ENCODE assay signal across 9 mouse cellular contexts in genomic region chr1:181881532-181881931, GRCm38 (mm10). TPM values are rescaled to one million over a fixed set of nuclear protein-coding genes. Genes with fewer than 3 reads are reported as not detected.
DNase-seq lines count a peak whose midpoint lies in the region; ATAC-seq and TF ChIP-seq lines count a peak whose summit lies in the region.
"Had no signal": no experiment of that assay in that cellular context is flagged by ENCODE, and none has a peak within 500 bp of the region (broad histone marks: within the 10 kb centered on the region; RNA-seq: fewer than 3 reads in every experiment).

No protein-coding gene starts in this region.

- peaks cover 3% of the 10 kb centered on the region; the same call in 1 of the 2 replicates for H3K4me1 ChIP-seq in embryonic facial prominence, embryonic 11.5 days (ENCODE audit: control insufficient read depth, insufficient read depth, low read length)
- H3K4me1 ChIP-seq in heart, embryonic 11.5 days (ENCODE audit: control insufficient read depth, insufficient read depth, low read length) = peaks cover 5% of the 10 kb centered on the region; the same call in 1 of the 2 replicates
- H3K4me1 ChIP-seq in kidney, postnatal 0 days (replicated peaks; ENCODE audit: insufficient read depth, low read length) = 0 out of 2 replicates have a peak, but pooled peaks cover 4% of the 10 kb centered on the region
- peaks cover 0 to 3% of the 10 kb centered on the region in 2 experiments; a peak in 2 of 4 replicates for H3K4me1 ChIP-seq in liver, embryonic 14.5 days (replicated peaks; ENCODE audit: control insufficient read depth in 2 of 2, insufficient read depth in 2 of 2, low read length in 1 of 2)
- no peaks in the 10 kb centered on the region for H3K4me1 ChIP-seq in stomach, postnatal 0 days (replicated peaks; ENCODE audit: control insufficient read depth, insufficient read depth)

- H3K4me3 ChIP-seq in C2C12 (ENCODE audit: insufficient read depth, poor library complexity, severe bottlenecking) = no peak overlapping the region
- no peak overlapping the region for H3K4me3 ChIP-seq in embryonic facial prominence, embryonic 11.5 days (ENCODE audit: low read depth, low read length)
- no peak overlapping the region for H3K4me3 ChIP-seq in heart, embryonic 11.5 days (ENCODE audit: low read depth, low read length)
- H3K4me3 ChIP-seq in kidney, postnatal 0 days (replicated peaks; ENCODE audit: low read depth, low read length) = no peak overlapping the region
- no peak overlapping the region for H3K4me3 ChIP-seq in liver, embryonic 14.5 days (ENCODE audit: insufficient read depth in 1 of 2, low read depth in 2 of 2, low read length in 2 of 2)
- no peak overlapping the region for H3K4me3 ChIP-seq in stomach, postnatal 0 days (ENCODE audit: low read depth, low read length)
- H3K4me3 ChIP-seq: erythroblast, embryonic 14.5 days had no signal

- no peak overlapping the region; the same call in 1 of the 2 replicates for H3K4me2 ChIP-seq in embryonic facial prominence, embryonic 11.5 days (ENCODE audit: low read depth, low read length)
- peak overlapping the region; percentile 46 for H3K4me2 ChIP-seq in heart, embryonic 11.5 days
- H3K4me2 ChIP-seq in kidney, postnatal 0 days (ENCODE audit: low read length) = no peak overlapping the region
- peak overlapping the region; percentile 27; the same call in 1 of the 2 replicates for H3K4me2 ChIP-seq in liver, embryonic 14.5 days (ENCODE audit: low read depth)
- H3K4me2 ChIP-seq in stomach, postnatal 0 days (replicated peaks; ENCODE audit: low read depth) = no peak overlapping the region

- no peaks in the 10 kb centered on the region for H3K9me3 ChIP-seq in embryonic facial prominence, embryonic 11.5 days (replicated peaks; ENCODE audit: control insufficient read depth, low read length)
- no peaks in the 10 kb centered on the region for H3K9me3 ChIP-seq in heart, embryonic 11.5 days (replicated peaks; ENCODE audit: control insufficient read depth, low read length)
- no peaks in the 10 kb centered on the region for H3K9me3 ChIP-seq in kidney, postnatal 0 days (replicated peaks; ENCODE audit: low read length)
- H3K9me3 ChIP-seq in liver, embryonic 14.5 days (ENCODE audit: control insufficient read depth, low read length) = no peaks in the 10 kb centered on the region
- no peaks in the 10 kb centered on the region for H3K9me3 ChIP-seq in stomach, postnatal 0 days (ENCODE audit: control insufficient read depth, low read length)

- DNase-seq in adipocyte (ENCODE audit: low spot score) = peak; percentile 61
- peak; percentile 69 for DNase-seq in embryonic facial prominence, embryonic 11.5 days (ENCODE audit: low spot score)
- DNase-seq in kidney, postnatal 0 days (ENCODE audit: low spot score) = peak; percentile 64
- DNase-seq in liver, embryonic 14.5 days (ENCODE audit: low read depth in 3 of 3, low spot score in 3 of 3) = peak in 2 of 3 experiments; percentile 33 to 40
- peak; percentile 85 for DNase-seq in naive thymus-derived CD4-positive, alpha-beta T cell, adult 2 months (ENCODE audit: low read depth)
- peak; percentile 82 for DNase-seq in stomach, postnatal 0 days (ENCODE audit: low spot score)

- no peaks in the 10 kb centered on the region for H3K79me3 ChIP-seq in C2C12 (ENCODE audit: low read depth)

- H3K79me2 ChIP-seq in C2C12 (ENCODE audit: control insufficient read depth, insufficient read depth) = no peaks in the 10 kb centered on the region

- no peak for ATAC-seq in embryonic facial prominence, embryonic 11.5 days (replicated peaks; ENCODE audit: insufficient number of reproducible peaks, low FRiP score, low TSS enrichment, low read depth)
- ATAC-seq in heart, embryonic 11.5 days (replicated peaks; ENCODE audit: insufficient number of reproducible peaks, low FRiP score, low TSS enrichment) = peak; percentile 43; the same call in 1 of the 2 replicates
- no peak for ATAC-seq in kidney, postnatal 0 days (replicated peaks; ENCODE audit: low FRiP score, low read depth)
- peak; percentile 40 for ATAC-seq in liver, embryonic 14.5 days (ENCODE audit: insufficient read depth)
- ATAC-seq in stomach, postnatal 0 days (ENCODE audit: low FRiP score, low TSS enrichment) = peak; percentile 67

- no peaks in the 10 kb centered on the region for H3K27me3 ChIP-seq in C2C12 (ENCODE audit: control insufficient read depth, insufficient read depth, insufficient read length)
- H3K27me3 ChIP-seq in embryonic facial prominence, embryonic 11.5 days (ENCODE audit: control insufficient read depth, insufficient read depth, low read length) = no peaks in the 10 kb centered on the region
- H3K27me3 ChIP-seq in heart, embryonic 11.5 days (ENCODE audit: control insufficient read depth, insufficient read depth, low read length) = no peaks in the 10 kb centered on the region
- no peaks in the 10 kb centered on the region for H3K27me3 ChIP-seq in kidney, postnatal 0 days (ENCODE audit: insufficient read depth, low read length)
- H3K27me3 ChIP-seq in liver, embryonic 14.5 days (ENCODE audit: control insufficient read depth, insufficient read depth, low read length) = no peaks in the 10 kb centered on the region
- no peaks in the 10 kb centered on the region for H3K27me3 ChIP-seq in stomach, postnatal 0 days (ENCODE audit: control insufficient read depth, insufficient read depth, low read length)

- WGBS in embryonic facial prominence, embryonic 11.5 days = 30% methylated on average over 8 of the region's 8 CpGs
- WGBS in heart, embryonic 11.5 days (ENCODE audit: insufficient replicate concordance) = 17% methylated on average over 8 of the region's 8 CpGs
- 26% methylated on average over 8 of the region's 8 CpGs for WGBS in kidney, postnatal 0 days
- WGBS in liver, embryonic 14.5 days (ENCODE audit: insufficient replicate concordance) = 20% methylated on average over 8 of the region's 8 CpGs
- 19% methylated on average over 8 of the region's 8 CpGs for WGBS in stomach, postnatal 0 days

- peak; percentile 64 for TF ChIP-seq CTCF in C2C12 (IDR thresholded peaks at IDR 0.05; ENCODE audit: control insufficient read depth, insufficient read depth, insufficient read length)
- peak; percentile 73 for TF ChIP-seq CTCF in kidney, postnatal 0 days (IDR thresholded peaks at IDR 0.05; ENCODE audit: low read depth)
- TF ChIP-seq CTCF in liver, embryonic 14.5 days (IDR thresholded peaks at IDR 0.05; ENCODE audit: low read depth) = peak; percentile 94
- peak; percentile 86 for TF ChIP-seq CTCF in stomach, postnatal 0 days (IDR thresholded peaks at IDR 0.05; ENCODE audit: low read depth)

- H3ac ChIP-seq in C2C12 (ENCODE audit: control insufficient read depth, insufficient read length, low read depth) = no peak overlapping the region

- H3K9ac ChIP-seq in embryonic facial prominence, embryonic 11.5 days (replicated peaks; ENCODE audit: low read length) = no peak overlapping the region
- no peak overlapping the region for H3K9ac ChIP-seq in heart, embryonic 11.5 days (ENCODE audit: low read depth, low read length)
- no peak overlapping the region for H3K9ac ChIP-seq in kidney, postnatal 0 days (ENCODE audit: low read depth, low read length)
- H3K9ac ChIP-seq in liver, embryonic 14.5 days (replicated peaks) = no peak overlapping the region
- H3K9ac ChIP-seq in stomach, postnatal 0 days (ENCODE audit: low read length) = 0 out of 2 replicates have a peak overlapping the region, but pooled peaks have one; percentile 18

- H3K36me3 ChIP-seq in C2C12 (ENCODE audit: control insufficient read depth, insufficient read depth) = no peaks in the 10 kb centered on the region
- H3K36me3 ChIP-seq in embryonic facial prominence, embryonic 11.5 days (replicated peaks; ENCODE audit: control insufficient read depth, insufficient read depth, low read depth, low read length) = no peaks in the 10 kb centered on the region
- no peaks in the 10 kb centered on the region for H3K36me3 ChIP-seq in heart, embryonic 11.5 days (ENCODE audit: control insufficient read depth, insufficient read depth, low read length)
- no peaks in the 10 kb centered on the region for H3K36me3 ChIP-seq in kidney, postnatal 0 days (ENCODE audit: insufficient read depth, low read length)
- no peaks in the 10 kb centered on the region for H3K36me3 ChIP-seq in liver, embryonic 14.5 days (replicated peaks; ENCODE audit: control insufficient read depth, insufficient read depth, low read depth)
- no peaks in the 10 kb centered on the region for H3K36me3 ChIP-seq in stomach, postnatal 0 days (ENCODE audit: control insufficient read depth, insufficient read depth, low read length)

- no peak overlapping the region for H3K27ac ChIP-seq in embryonic facial prominence, embryonic 11.5 days (replicated peaks; ENCODE audit: low read depth, low read length)
- H3K27ac ChIP-seq in heart, embryonic 11.5 days (ENCODE audit: low read depth, low read length) = no peak overlapping the region
- no peak overlapping the region for H3K27ac ChIP-seq in kidney, postnatal 0 days
- H3K27ac ChIP-seq in liver, embryonic 14.5 days = no peak overlapping the region
- no peak overlapping the region for H3K27ac ChIP-seq in stomach, postnatal 0 days (replicated peaks)

- no peak for TF ChIP-seq EP300 in liver, embryonic 14.5 days (IDR thresholded peaks at IDR 0.05; ENCODE audit: low read depth)
- TF ChIP-seq EP300 in stomach, postnatal 0 days (optimal IDR thresholded peaks at IDR 0.05) = no peak

TF ChIP-seq in C2C12, 6 proteins besides CTCF, POLR2A, EP300 and RAD21:
- TF ChIP-seq MAX (IDR thresholded peaks at IDR 0.05) (no peak), MYOG (IDR thresholded peaks at IDR 0.05; ENCODE audit: control insufficient read depth, extremely low read depth, insufficient read length) (no peak), CEBPB (IDR thresholded peaks at IDR 0.05; ENCODE audit: low read depth) (no peak), USF1 (IDR thresholded peaks at IDR 0.05; ENCODE audit: low read depth) (no peak), FOSL1 (IDR thresholded peaks at IDR 0.05; ENCODE audit: insufficient read depth, low read length, poor library complexity, severe bottlenecking) (no peak), MYOD1 (IDR thresholded peaks at IDR 0.05; ENCODE audit: control insufficient read depth, insufficient read length, low read depth) (no peak)

RNA-seq across cellular contexts. Expression of gene Lbr, which starts 38.7 kb away (rescaled TPM):
- polyA plus RNA-seq in C2C12 (2012; fragmentation: generic; extraction: Trizol) = 31.5 TPM
- 166 and 181 TPM in 2 replicates for polyA plus RNA-seq in embryonic facial prominence, embryonic 11.5 days (2014; fragmentation: Nextera tagmentation; extraction: Ambion mirVana)
- 105 and 112 TPM in 2 replicates for polyA plus RNA-seq in heart, embryonic 11.5 days (2014; fragmentation: Nextera tagmentation; extraction: Ambion mirVana)
- 55.2 and 64.9 TPM in 2 replicates for polyA plus RNA-seq in kidney, postnatal 0 days (2015; fragmentation: Nextera tagmentation; extraction: Ambion mirVana)
- polyA plus RNA-seq in liver, embryonic 14.5 days (2012; rRNA removed) = 55.7 and 65.7 TPM in 2 replicates
- 259 and 284 TPM in 2 replicates for polyA plus RNA-seq in liver, embryonic 14.5 days (2014; fragmentation: Nextera tagmentation; extraction: Ambion mirVana)
- polyA plus RNA-seq in stomach, postnatal 0 days (2015; fragmentation: Nextera tagmentation; extraction: Ambion mirVana) = 46.8 and 49.8 TPM in 2 replicates

Comparison
In these comparisons a context has a peak if more than half of its experiments do, and no peak if none do; other contexts are left out.
1. ATAC-seq: peak in heart, embryonic 11.5 days (single experiment), liver, embryonic 14.5 days (single experiment) and stomach, postnatal 0 days (single experiment); none in embryonic facial prominence, embryonic 11.5 days (single experiment) and kidney, postnatal 0 days (single experiment).
2. H3K4me2 ChIP-seq: peak in heart, embryonic 11.5 days (single experiment) and liver, embryonic 14.5 days (single experiment); none in embryonic facial prominence, embryonic 11.5 days (single experiment), kidney, postnatal 0 days (single experiment) and stomach, postnatal 0 days (single experiment).
3. Peak in every context shown above with its lines, with median percentiles within 50 percentile points of each other: CTCF ChIP-seq and DNase-seq.